Comparison of ENCODE assay signal across 7 mouse cellular contexts in genomic region chr15:83171712-83172481, GRCm38 (mm10). TPM values are rescaled to one million over a fixed set of nuclear protein-coding genes. Genes with fewer than 3 reads are reported as not detected.
A peak's percentile ranks its signal among the peaks of the same experiment; 100 is the strongest.
DNase-seq lines count a peak whose midpoint lies in the region; ATAC-seq and TF ChIP-seq lines count a peak whose summit lies in the region.

No protein-coding gene starts in this region.

- peak overlapping the region; percentile 87 for H3K4me2 ChIP-seq in embryonic facial prominence, embryonic 12.5 days (replicated peaks)
- H3K4me2 ChIP-seq in limb, embryonic 13.5 days (replicated peaks) = peak overlapping the region; percentile 88
- peak overlapping the region; percentile 80 for H3K4me2 ChIP-seq in midbrain, embryonic 16.5 days (ENCODE audit: low read length)

- ATAC-seq in embryonic facial prominence, embryonic 12.5 days (ENCODE audit: insufficient number of reproducible peaks, insufficient read depth, low FRiP score, low TSS enrichment) = peak; percentile 97
- peak; percentile 97 for ATAC-seq in limb, embryonic 13.5 days (ENCODE audit: low FRiP score, low read depth)
- peak; percentile 98 for ATAC-seq in midbrain, embryonic 16.5 days

- H3K36me3 ChIP-seq in embryonic facial prominence, embryonic 12.5 days = no peaks in the 10 kb centered on the region
- H3K36me3 ChIP-seq in heart, adult 2 months (ENCODE audit: control insufficient read depth, insufficient read depth, low read length) = no peaks in the 10 kb centered on the region
- no peaks in the 10 kb centered on the region; the same call in 1 of the 2 replicates for H3K36me3 ChIP-seq in limb, embryonic 13.5 days
- H3K36me3 ChIP-seq in midbrain, embryonic 16.5 days (ENCODE audit: control insufficient read depth, insufficient read depth, low read length) = no peaks in the 10 kb centered on the region

- H3K4me1 ChIP-seq in embryonic facial prominence, embryonic 12.5 days = peaks cover 25% of the 10 kb centered on the region
- H3K4me1 ChIP-seq in heart, adult 2 months (ENCODE audit: control insufficient read depth, insufficient read depth, low read length) = peaks cover 19% of the 10 kb centered on the region
- peaks cover 27% of the 10 kb centered on the region for H3K4me1 ChIP-seq in limb, embryonic 13.5 days
- peaks cover 17% of the 10 kb centered on the region for H3K4me1 ChIP-seq in midbrain, embryonic 16.5 days (ENCODE audit: control insufficient read depth, insufficient read depth, low read length)

- H3K9me3 ChIP-seq in embryonic facial prominence, embryonic 12.5 days = no peaks in the 10 kb centered on the region
- H3K9me3 ChIP-seq in limb, embryonic 13.5 days = no peaks in the 10 kb centered on the region
- H3K9me3 ChIP-seq in midbrain, embryonic 16.5 days (replicated peaks; ENCODE audit: control insufficient read depth, low read length, poor library complexity, severe bottlenecking) = no peaks in the 10 kb centered on the region

- peak; percentile 95 for DNase-seq in adrenal gland, postnatal 25 days
- DNase-seq in heart, adult 2 months = peak; percentile 97 to 99
- DNase-seq in kidney, adult 8-10 months = peak; percentile 97
- peak; percentile 92 to 97 for DNase-seq in spleen, postnatal 10 days (ENCODE audit: low spot score in 2 of 2)

- peak; percentile 93 for TF ChIP-seq POLR2A in heart, adult 2 months (IDR thresholded peaks at IDR 0.05; ENCODE audit: insufficient read depth, low read depth, low read length)

- peak; percentile 73 for TF ChIP-seq CTCF in heart, adult 2 months (IDR thresholded peaks at IDR 0.05)

- TF ChIP-seq EP300 in heart, adult 2 months (IDR thresholded peaks at IDR 0.05; ENCODE audit: insufficient read depth, low read depth, low read length) = no peak

- H3K9ac ChIP-seq in embryonic facial prominence, embryonic 12.5 days = peak overlapping the region; percentile 85
- peak overlapping the region; percentile 77 for H3K9ac ChIP-seq in heart, adult 2 months (ENCODE audit: low read depth, low read length)
- H3K9ac ChIP-seq in limb, embryonic 13.5 days = peak overlapping the region; percentile 87
- H3K9ac ChIP-seq in midbrain, embryonic 16.5 days (ENCODE audit: low read depth, low read length) = peak overlapping the region; percentile 96

- no peaks in the 10 kb centered on the region for H3K27me3 ChIP-seq in embryonic facial prominence, embryonic 12.5 days
- no peaks in the 10 kb centered on the region for H3K27me3 ChIP-seq in heart, adult 2 months (ENCODE audit: control insufficient read depth, insufficient read depth, low read length)
- H3K27me3 ChIP-seq in limb, embryonic 13.5 days = no peaks in the 10 kb centered on the region
- H3K27me3 ChIP-seq in midbrain, embryonic 16.5 days (ENCODE audit: control insufficient read depth, insufficient read depth, low read depth, low read length) = no peaks in the 10 kb centered on the region

- intact Hi-C loops in heart, adult 2 months (cut with DNase I) = loop anchor here (1.0 to 5.0 kb wide), 2 partner anchors 23 to 35 kb away; partner anchors contain the start of gene Poldip3

- H3K79me2 ChIP-seq in heart, adult 2 months (replicated peaks; ENCODE audit: control insufficient read depth, insufficient read depth, low read length) = no peaks in the 10 kb centered on the region

- peak overlapping the region; percentile 84 for H3K27ac ChIP-seq in embryonic facial prominence, embryonic 12.5 days
- H3K27ac ChIP-seq in heart, adult 2 months = peak overlapping the region; percentile 96
- H3K27ac ChIP-seq in limb, embryonic 13.5 days = peak overlapping the region; percentile 82
- H3K27ac ChIP-seq in midbrain, embryonic 16.5 days (ENCODE audit: low read length) = peak overlapping the region; percentile 91

- peak overlapping the region; percentile 93 for H3K4me3 ChIP-seq in embryonic facial prominence, embryonic 12.5 days
- H3K4me3 ChIP-seq in heart, adult 2 months = peak overlapping the region; percentile 92
- H3K4me3 ChIP-seq in limb, embryonic 13.5 days = peak overlapping the region; percentile 94
- peak overlapping the region; percentile 98 for H3K4me3 ChIP-seq in midbrain, embryonic 16.5 days (ENCODE audit: low read depth, low read length)

- 2% methylated on average over 67 of the region's 67 CpGs for WGBS in embryonic facial prominence, embryonic 12.5 days
- WGBS in heart, adult 2 months = under 1% methylated on average over 67 of the region's 67 CpGs
- under 1% methylated on average over 67 of the region's 67 CpGs for WGBS in limb, embryonic 13.5 days
- 1% methylated on average over 66 of the region's 67 CpGs for WGBS in midbrain, embryonic 16.5 days

RNA-seq across cellular contexts. Expression of gene Cyb5r3, which starts 0.5 kb away (rescaled TPM):
- total RNA-seq in adrenal gland, postnatal 25 days (2021) = 349 and 393 TPM in 2 replicates
- 107 and 111 TPM in 2 replicates for polyA plus RNA-seq in embryonic facial prominence, embryonic 12.5 days (2016; fragmentation: Nextera tagmentation; extraction: Ambion mirVana)
- total RNA-seq in heart, adult 2 months (2021) = 10 to 100 TPM; 75.6 to 87.2 TPM
- 97.7 and 103 TPM in 2 replicates for polyA plus RNA-seq in heart, adult 2 months (2012; rRNA removed)
- polyA plus RNA-seq in limb, embryonic 13.5 days (2015; fragmentation: Nextera tagmentation; extraction: Ambion mirVana) = 108 and 110 TPM in 2 replicates
- 107 and 121 TPM in 2 replicates for polyA plus RNA-seq in midbrain, embryonic 16.5 days (2015; fragmentation: Nextera tagmentation; extraction: Ambion mirVana)

RNA-seq across cellular contexts. Expression of gene Poldip3, which starts 22.7 kb away (rescaled TPM):
- total RNA-seq in adrenal gland, postnatal 25 days (2021) = 108 and 124 TPM in 2 replicates
- 169 and 172 TPM in 2 replicates for polyA plus RNA-seq in embryonic facial prominence, embryonic 12.5 days (2016; fragmentation: Nextera tagmentation; extraction: Ambion mirVana)
- total RNA-seq in heart, adult 2 months (2021) = 10 to 100 TPM; 23.6 to 24.7 TPM
- polyA plus RNA-seq in heart, adult 2 months (2012; rRNA removed) = 20.0 and 27.0 TPM in 2 replicates
- 158 and 165 TPM in 2 replicates for polyA plus RNA-seq in limb, embryonic 13.5 days (2015; fragmentation: Nextera tagmentation; extraction: Ambion mirVana)
- 140 and 145 TPM in 2 replicates for polyA plus RNA-seq in midbrain, embryonic 16.5 days (2015; fragmentation: Nextera tagmentation; extraction: Ambion mirVana)

RNA-seq across cellular contexts. Expression of gene Rrp7a, which starts 49.3 kb away (rescaled TPM):
- 100 and 102 TPM in 2 replicates for total RNA-seq in adrenal gland, postnatal 25 days (2021)
- polyA plus RNA-seq in embryonic facial prominence, embryonic 12.5 days (2016; fragmentation: Nextera tagmentation; extraction: Ambion mirVana) = 52.3 and 59.3 TPM in 2 replicates
- total RNA-seq in heart, adult 2 months (2021) = 10 to 100 TPM; 39.9 to 40.9 TPM
- polyA plus RNA-seq in heart, adult 2 months (2012; rRNA removed) = 60.0 and 62.0 TPM in 2 replicates
- polyA plus RNA-seq in limb, embryonic 13.5 days (2015; fragmentation: Nextera tagmentation; extraction: Ambion mirVana) = 59.4 and 63.9 TPM in 2 replicates
- polyA plus RNA-seq in midbrain, embryonic 16.5 days (2015; fragmentation: Nextera tagmentation; extraction: Ambion mirVana) = 90.6 and 93.0 TPM in 2 replicates

Comparison
In these comparisons a context has a peak if more than half of its experiments do, and no peak if none do; other contexts are left out.
1. Peak in every context shown above with its lines: DNase-seq, ATAC-seq, H3K4me3 ChIP-seq and H3K27ac ChIP-seq.